Mouse (Mus musculus) limb, embryonic 13.5 days (tissue): Measurements from ENCODE around the gene Mtcp1. TPM values are rescaled to one million over a fixed set of nuclear protein-coding genes. Genes with fewer than 3 reads are reported as not detected.

ENCODE experiments used
- polyA plus RNA-seq: library from polyadenylated mRNA; unstranded; fragments of >200 nt; fragmentation: Nextera tagmentation; extraction: Ambion mirVana; gene quantifications from 2 replicates; pipeline ENCODE4 v1.2.1, GENCODE M21; 2015

Mtcp1 gene
- polyA plus RNA-seq, 1 experiment from 2014 or later, result 10.4 TPM

Other genes starting within 250 kb of the Mtcp1 start
- gene Fundc2, start 34.2 kb downstream of the Mtcp1 start, polyA plus RNA-seq, result 62.4 and 63.3 TPM in 2 replicates
- 2.0 and 2.1 TPM in 2 replicates for gene F8, start 34.0 kb downstream of the Mtcp1 start, polyA plus RNA-seq
- gene Cmc4, start within 50 bp of the Mtcp1 start, polyA plus RNA-seq, result 25.6 and 26.8 TPM in 2 replicates
- gene Brcc3, start within 50 bp of the Mtcp1 start, polyA plus RNA-seq, result 63.2 and 67.0 TPM in 2 replicates
- gene Vbp1, start 97.7 kb upstream of the Mtcp1 start, polyA plus RNA-seq, result 142 and 147 TPM in 2 replicates
- 4.4 and 4.5 TPM in 2 replicates for gene Rab39b, start 161.6 kb upstream of the Mtcp1 start, polyA plus RNA-seq